Mouse (Mus musculus): Measurements from ENCODE around the gene Camkmt. TPM values are rescaled to one million over a fixed set of nuclear protein-coding genes. Genes with fewer than 3 reads are reported as not detected.
A peak's percentile ranks its signal among the peaks of the same experiment; 100 is the strongest.

Gene Camkmt
- 1 to 10 TPM; 1.3 to 1.4 TPM for total RNA-seq (2021)
- long read RNA-seq, experiment 1, partial matches to known transcripts: 0 of 1 reads
- long read RNA-seq, experiment 1, other reads (novel, unspliced or antisense): 1 of 1 reads
- long read RNA-seq, experiment 2: 0 reads

GRCm38 (mm10) chr17:85090120-85091099, at the start of gene Camkmt, which contains the start of gene Prepl:
TSS of gene Camkmt (plus strand) at chr17:85090552.
TSS of gene Prepl (minus strand) at chr17:85090241.
- peak; percentile 94 for DNase-seq

- DNase-seq: no peak
These were observed 49.4 kb upstream of the Camkmt start for GRCm38 (mm10) chr17:85040913-85041312.

GRCm38 (mm10) chr17:85042419-85042818, 47.9 kb upstream of the Camkmt start:
- no peak for DNase-seq

GRCm38 (mm10) chr17:85043404-85043816, 46.9 kb upstream of the Camkmt start:
- DNase-seq: no peak

- DNase-seq: no peak
These were observed 45.9 kb upstream of the Camkmt start for GRCm38 (mm10) chr17:85044466-85044865.

GRCm38 (mm10) chr17:85045160-85045559, 45.2 kb upstream of the Camkmt start:
- DNase-seq: no peak

GRCm38 (mm10) chr17:85048379-85048778, 42.0 kb upstream of the Camkmt start:
- DNase-seq: no peak

- DNase-seq: no peak
These were observed 32.1 kb upstream of the Camkmt start for GRCm38 (mm10) chr17:85058276-85058675.

GRCm38 (mm10) chr17:85059136-85059535, 31.2 kb upstream of the Camkmt start:
- DNase-seq: no peak

GRCm38 (mm10) chr17:85063560-85063959, 26.8 kb upstream of the Camkmt start:
- no peak for DNase-seq

- DNase-seq: no peak
These were observed 23.0 kb upstream of the Camkmt start for GRCm38 (mm10) chr17:85067331-85067730.

- DNase-seq: no peak
These were observed 19.7 kb upstream of the Camkmt start for GRCm38 (mm10) chr17:85070658-85071057.

- no peak for DNase-seq
These were observed 19.1 kb upstream of the Camkmt start for GRCm38 (mm10) chr17:85071088-85071775.

- no peak for DNase-seq
These were observed 18.0 kb upstream of the Camkmt start for GRCm38 (mm10) chr17:85072383-85072782.

GRCm38 (mm10) chr17:85073214-85073613, 17.1 kb upstream of the Camkmt start:
- no peak for DNase-seq

- no peak for DNase-seq
These were observed 16.3 kb upstream of the Camkmt start for GRCm38 (mm10) chr17:85074083-85074482.

GRCm38 (mm10) chr17:85079276-85079675, 11.1 kb upstream of the Camkmt start:
- no peak for DNase-seq

GRCm38 (mm10) chr17:85080781-85081180, 9.6 kb upstream of the Camkmt start:
- DNase-seq: no peak

- no peak for DNase-seq
These were observed 5.0 kb upstream of the Camkmt start for GRCm38 (mm10) chr17:85085335-85085734.

GRCm38 (mm10) chr17:85086501-85086900, 3.9 kb upstream of the Camkmt start:
- DNase-seq: no peak

GRCm38 (mm10) chr17:85087591-85087990, 2.8 kb upstream of the Camkmt start:
- DNase-seq: peak; percentile 43

- DNase-seq: no peak
These were observed 2.0 kb upstream of the Camkmt start for GRCm38 (mm10) chr17:85088401-85088800.

GRCm38 (mm10) chr17:85089011-85089410, 1.3 kb upstream of the Camkmt start:
- no peak for DNase-seq
